18 mouse cellular contexts compared by ENCODE assay signal in the genomic region with DNA sequence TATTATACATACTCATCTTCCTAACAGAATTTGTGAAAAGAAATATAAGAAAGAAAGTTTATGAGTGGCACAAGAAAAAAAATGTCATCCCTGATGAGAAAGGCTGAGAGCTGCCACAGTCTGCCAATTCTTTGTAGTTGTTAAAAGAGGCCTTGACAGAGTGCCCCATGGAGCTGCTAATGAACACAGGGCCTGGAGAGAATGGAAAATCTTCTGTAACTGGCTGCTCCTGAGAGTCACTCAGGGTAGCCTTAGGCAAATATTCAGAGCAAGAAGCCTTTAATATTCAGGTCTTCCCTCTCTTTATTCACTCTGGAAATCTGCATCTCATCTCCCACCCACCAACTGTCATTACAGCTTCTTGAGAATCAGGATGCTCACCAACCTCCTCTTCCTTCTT.
"Had no signal": no experiment of that assay in that cellular context is flagged by ENCODE, and none has a peak within 500 bp of the region (broad histone marks: within the 10 kb centered on the region; RNA-seq: fewer than 3 reads in every experiment).

No protein-coding gene starts in this region.

- H3K9ac ChIP-seq: intestine, embryonic 15.5 days; kidney, embryonic 15.5 days; liver, embryonic 13.5 days; neural tube, embryonic 13.5 days; stomach, embryonic 15.5 days had no signal

- H3K27me3 ChIP-seq: intestine, embryonic 15.5 days; kidney, embryonic 15.5 days; liver, embryonic 13.5 days; neural tube, embryonic 13.5 days; stomach, embryonic 15.5 days had no signal

- H3K4me3 ChIP-seq: intestine, embryonic 15.5 days; kidney, embryonic 15.5 days; left cerebral cortex, adult 2 months; liver, embryonic 13.5 days; myocyte; neural tube, embryonic 13.5 days; stomach, embryonic 15.5 days had no signal

- H3K27ac ChIP-seq: intestine, embryonic 15.5 days; kidney, embryonic 15.5 days; left cerebral cortex, adult 2 months; liver, embryonic 13.5 days; macrophage; neural tube, embryonic 13.5 days; stomach, embryonic 15.5 days had no signal

- H3K36me3 ChIP-seq: intestine, embryonic 15.5 days; kidney, embryonic 15.5 days; liver, embryonic 13.5 days; neural tube, embryonic 13.5 days; stomach, embryonic 15.5 days had no signal

- ATAC-seq: intestine, embryonic 15.5 days had no signal

- H3K4me1 ChIP-seq: intestine, embryonic 15.5 days; kidney, embryonic 15.5 days; stomach, embryonic 15.5 days had no signal

- H3K9me3 ChIP-seq: intestine, embryonic 15.5 days; kidney, embryonic 15.5 days; liver, embryonic 13.5 days; neural tube, embryonic 13.5 days; stomach, embryonic 15.5 days had no signal

- H3K4me2 ChIP-seq: intestine, embryonic 15.5 days; kidney, embryonic 15.5 days; liver, embryonic 13.5 days; neural tube, embryonic 13.5 days; stomach, embryonic 15.5 days had no signal

- DNase-seq: kidney, adult 11 months; kidney, adult 8-10 months; kidney, postnatal 10 days; kidney, postnatal 36 days; layer of hippocampus, postnatal 36 days; liver, embryonic 13.5 days; lung, adult 2 months; lung, postnatal 14 days; right cerebral cortex, postnatal 25 days; spleen, adult 18-20 months; thymus, postnatal 36 days had no signal
